In genomic region chr7:30531291-30531815, GRCm38 (mm10) we compare ENCODE assay signal across 11 mouse cellular contexts. TPM values are rescaled to one million over a fixed set of nuclear protein-coding genes. Genes with fewer than 3 reads are reported as not detected.
A peak's percentile ranks its signal among the peaks of the same experiment; 100 is the strongest.
DNase-seq lines count a peak whose midpoint lies in the region; ATAC-seq lines count a peak whose summit lies in the region.
"Had no signal": no experiment of that assay in that cellular context is flagged by ENCODE, and none has a peak within 500 bp of the region (broad histone marks: within the 10 kb centered on the region; RNA-seq: fewer than 3 reads in every experiment).

No protein-coding gene starts in this region.

- H3K27me3 ChIP-seq in heart, embryonic 11.5 days (ENCODE audit: control insufficient read depth, insufficient read depth, low read length): peaks cover 10% of the 10 kb centered on the region; the same call in 1 of the 2 replicates
- H3K27me3 ChIP-seq: CH12.LX; limb, embryonic 15.5 days had no signal

- no peak for DNase-seq in heart, postnatal 25 days (ENCODE audit: low spot score)
- DNase-seq in right cerebral cortex, adult 18-20 months: peak; percentile 83
- no peak for DNase-seq in right cerebral cortex, postnatal 14 days
- DNase-seq in left cerebral cortex, adult 8-10 months (ENCODE audit: low spot score in 2 of 2): peak; percentile 58 to 85
- peak; percentile 76 to 86 for DNase-seq in right cerebral cortex, postnatal 36 days (ENCODE audit: low spot score in 2 of 2)
- no peak for DNase-seq in kidney, postnatal 25 days
- no peak for DNase-seq in gastrocnemius, postnatal 4 days (ENCODE audit: low spot score in 2 of 2)

- no peak overlapping the region for H3K27ac ChIP-seq in heart, embryonic 11.5 days (ENCODE audit: low read depth, low read length)
- H3K27ac ChIP-seq: limb, embryonic 15.5 days; macrophage had no signal

- intact Hi-C loops in heart, postnatal 25 days (cut with DNase I): no loop called here

- H3K9me3 ChIP-seq in heart, embryonic 11.5 days (replicated peaks; ENCODE audit: control insufficient read depth, low read length): no peaks in the 10 kb centered on the region
- H3K9me3 ChIP-seq: limb, embryonic 15.5 days had no signal

- WGBS in heart, embryonic 11.5 days (ENCODE audit: insufficient replicate concordance): 69% methylated on average over 9 of the region's 9 CpGs

- no peak for ATAC-seq in heart, embryonic 11.5 days (replicated peaks; ENCODE audit: insufficient number of reproducible peaks, low FRiP score, low TSS enrichment)

- peaks cover 13% of the 10 kb centered on the region for H3K36me3 ChIP-seq in heart, embryonic 11.5 days (ENCODE audit: control insufficient read depth, insufficient read depth, low read length)

- 0 out of 2 replicates have a peak overlapping the region, but pooled peaks have one; percentile 28 for H3K9ac ChIP-seq in heart, embryonic 11.5 days (ENCODE audit: low read depth, low read length)
- H3K9ac ChIP-seq: limb, embryonic 15.5 days had no signal

- H3K4me1 ChIP-seq in heart, embryonic 11.5 days (ENCODE audit: control insufficient read depth, insufficient read depth, low read length): peaks cover 21% of the 10 kb centered on the region

- no peak overlapping the region for H3K4me3 ChIP-seq in heart, embryonic 11.5 days (ENCODE audit: low read depth, low read length)
- H3K4me3 ChIP-seq: limb, embryonic 15.5 days had no signal

- no peak overlapping the region for H3K4me2 ChIP-seq in heart, embryonic 11.5 days
- H3K4me2 ChIP-seq: limb, embryonic 15.5 days had no signal

RNA-seq across cellular contexts. Expression of gene Arhgap33, which starts 3.5 kb away (rescaled TPM):
- polyA plus RNA-seq in heart, embryonic 11.5 days (2014; fragmentation: Nextera tagmentation; extraction: Ambion mirVana): 6.0 and 7.2 TPM in 2 replicates
- total RNA-seq in heart, postnatal 25 days (2021): 1 to 10 TPM in 1 of 2 experiments, under 1 TPM in 1; 0.81 to 1.1 TPM
- total RNA-seq in left cerebral cortex, adult 8-10 months (2022): 100 to 1,000 TPM; 177 to 184 (median 178) TPM
- total RNA-seq in gastrocnemius, postnatal 4 days (2021): 1 to 10 TPM; 9.6 to 9.8 TPM

RNA-seq across cellular contexts. Expression of gene Hspb6, which starts 20.6 kb away (rescaled TPM):
- 10.7 and 12.5 TPM in 2 replicates for polyA plus RNA-seq in heart, embryonic 11.5 days (2014; fragmentation: Nextera tagmentation; extraction: Ambion mirVana)
- total RNA-seq in heart, postnatal 25 days (2021): 100 to 1,000 TPM; 720 to 731 TPM
- total RNA-seq in left cerebral cortex, adult 8-10 months (2022): 1 to 10 TPM; 5.5 to 8.1 (median 6.4) TPM
- 100 to 1,000 TPM; 182 to 186 TPM for total RNA-seq in gastrocnemius, postnatal 4 days (2021)

RNA-seq across cellular contexts. Expression of gene Proser3, which starts 20.7 kb away (rescaled TPM):
- 10.3 and 12.7 TPM in 2 replicates for polyA plus RNA-seq in heart, embryonic 11.5 days (2014; fragmentation: Nextera tagmentation; extraction: Ambion mirVana)
- 1 to 10 TPM; 4.5 to 4.7 TPM for total RNA-seq in heart, postnatal 25 days (2021)
- total RNA-seq in left cerebral cortex, adult 8-10 months (2022): 1 to 10 TPM; 3.4 to 4.4 (median 4.0) TPM
- total RNA-seq in gastrocnemius, postnatal 4 days (2021): 10 to 100 TPM; 10.1 to 10.4 TPM

RNA-seq across cellular contexts. Expression of gene Lin37, which starts 28.3 kb away (rescaled TPM):
- polyA plus RNA-seq in heart, embryonic 11.5 days (2014; fragmentation: Nextera tagmentation; extraction: Ambion mirVana): 33.6 and 34.8 TPM in 2 replicates
- total RNA-seq in heart, postnatal 25 days (2021): 10 to 100 TPM; 15.1 to 15.5 TPM
- 10 to 100 TPM; 33.8 to 45.0 (median 41.1) TPM for total RNA-seq in left cerebral cortex, adult 8-10 months (2022)
- total RNA-seq in gastrocnemius, postnatal 4 days (2021): 10 to 100 TPM; 17.3 to 18.6 TPM

RNA-seq across cellular contexts. Expression of gene U2af1l4, which starts 31.7 kb away (rescaled TPM):
- 87.6 and 91.2 TPM in 2 replicates for polyA plus RNA-seq in heart, embryonic 11.5 days (2014; fragmentation: Nextera tagmentation; extraction: Ambion mirVana)
- 10 to 100 TPM; 63.7 to 66.4 TPM for total RNA-seq in heart, postnatal 25 days (2021)
- total RNA-seq in left cerebral cortex, adult 8-10 months (2022): 10 to 100 TPM; 61.5 to 76.6 (median 71.7) TPM
- 10 to 100 TPM; 55.6 to 62.4 TPM for total RNA-seq in gastrocnemius, postnatal 4 days (2021)

Comparison
In these comparisons a context has a peak if more than half of its experiments do, and no peak if none do; other contexts are left out.
1. DNase-seq: peak in right cerebral cortex, adult 18-20 months (single experiment), left cerebral cortex, adult 8-10 months (2 of 2) and right cerebral cortex, postnatal 36 days (2 of 2); none in heart, postnatal 25 days (single experiment), right cerebral cortex, postnatal 14 days (single experiment), kidney, postnatal 25 days (0 of 2) and gastrocnemius, postnatal 4 days (0 of 2).
2. RNA of gene Arhgap33, which starts 3.5 kb away (total RNA-seq): 177 to 184 TPM in left cerebral cortex, adult 8-10 months; 9.6 to 9.8 TPM in gastrocnemius, postnatal 4 days and 0.81 to 1.1 TPM in heart, postnatal 25 days; every median in the first group is over 10 times any median in the second.
3. RNA of gene Hspb6, which starts 20.6 kb away (total RNA-seq): 720 to 731 TPM in heart, postnatal 25 days and 182 to 186 TPM in gastrocnemius, postnatal 4 days; 5.5 to 8.1 TPM in left cerebral cortex, adult 8-10 months; every median in the first group is over 10 times any median in the second.